Mouse (Mus musculus) right cerebral cortex, adult 2 months (tissue): ENCODE data around the gene Dhx40.

Source experiments
- DNase-seq, 2 experiments: peaks; one replicate each; pipeline ENCODE4 v3.0.0; 2021 to 2022; ENCODE audit warnings: low spot score in 2 of 2

The Dhx40 gene

GRCm38 (mm10) chr11:86807505-86807989 lies at the start of gene Dhx40:
TSS of gene Dhx40 (minus strand) at chr11:86807746.
- peak; percentile 95 to 96 for DNase-seq

- peak; percentile 54 to 60 for DNase-seq
Measured at GRCm38 (mm10) chr11:86855639-86856425, 48.3 kb upstream of the Dhx40 start.

DNA sequence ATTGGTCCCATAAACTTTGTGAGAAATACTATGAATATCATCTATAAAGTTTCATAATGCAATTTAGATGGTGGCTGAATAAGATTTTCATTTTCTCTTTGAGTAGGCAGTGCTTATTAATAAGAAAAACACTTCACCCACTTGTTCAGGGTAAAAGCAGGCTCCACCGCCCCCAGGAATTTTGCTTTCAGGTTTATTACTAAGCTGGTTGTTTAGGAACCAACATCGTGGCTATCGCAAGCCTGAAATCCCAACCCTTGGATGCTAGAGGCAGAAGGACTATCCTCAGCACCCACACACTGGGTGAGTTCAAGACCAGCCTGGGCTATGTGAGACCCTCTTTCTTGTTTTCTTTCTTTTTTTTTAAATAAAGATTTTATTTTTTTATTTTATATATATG lies 45.5 kb upstream of the Dhx40 start:
- DNase-seq, result peak in 1 of 2 experiments; percentile 42

GRCm38 (mm10) chr11:86852534-86853054 lies 45.0 kb upstream of the Dhx40 start:
- peak in 1 of 2 experiments; percentile 28 for DNase-seq

DNA sequence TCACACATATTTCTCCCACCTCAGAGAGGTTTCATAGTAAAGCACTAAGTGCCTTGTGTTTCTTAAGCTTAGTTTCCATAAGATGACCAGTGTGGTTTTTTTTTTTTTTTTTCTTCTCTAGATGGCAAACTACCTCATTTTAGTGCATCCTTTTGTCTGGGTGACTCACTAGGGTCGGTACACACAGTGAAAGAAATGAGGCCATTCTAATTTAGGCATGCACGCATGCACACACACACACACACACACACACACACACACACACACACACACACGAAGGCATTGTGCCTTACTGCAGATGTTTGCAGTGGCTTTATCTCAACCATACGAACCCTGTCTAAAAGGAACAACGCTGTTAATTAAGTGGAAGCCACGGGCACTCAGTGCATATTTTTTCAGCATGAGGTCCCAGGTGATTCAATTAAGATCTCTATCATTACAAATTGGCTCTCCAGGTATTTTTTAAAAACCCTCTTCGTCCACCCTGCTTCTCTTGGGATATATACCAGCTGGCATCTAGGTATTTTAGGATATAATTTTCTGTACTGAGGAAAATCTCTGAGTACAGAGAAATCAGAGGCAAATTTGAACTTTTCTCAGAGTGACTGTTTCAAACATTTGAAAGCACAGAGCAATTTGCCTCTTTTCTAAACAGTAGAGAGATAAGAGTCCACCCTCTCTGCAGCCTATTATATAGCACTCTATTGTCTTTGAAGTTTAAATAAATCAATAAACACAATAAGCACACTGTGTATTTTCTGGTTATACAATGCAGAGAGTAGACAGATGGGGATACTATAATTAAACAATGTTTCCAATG lies 44.4 kb upstream of the Dhx40 start:
- peak in 1 of 2 experiments; percentile 31 for DNase-seq

- peak in 1 of 2 experiments; percentile 42 for DNase-seq
Measured at GRCm38 (mm10) chr11:86851234-86851671, 43.7 kb upstream of the Dhx40 start.

- DNase-seq, result no peak
Measured at GRCm38 (mm10) chr11:86843831-86844230, 36.3 kb upstream of the Dhx40 start.

DNA sequence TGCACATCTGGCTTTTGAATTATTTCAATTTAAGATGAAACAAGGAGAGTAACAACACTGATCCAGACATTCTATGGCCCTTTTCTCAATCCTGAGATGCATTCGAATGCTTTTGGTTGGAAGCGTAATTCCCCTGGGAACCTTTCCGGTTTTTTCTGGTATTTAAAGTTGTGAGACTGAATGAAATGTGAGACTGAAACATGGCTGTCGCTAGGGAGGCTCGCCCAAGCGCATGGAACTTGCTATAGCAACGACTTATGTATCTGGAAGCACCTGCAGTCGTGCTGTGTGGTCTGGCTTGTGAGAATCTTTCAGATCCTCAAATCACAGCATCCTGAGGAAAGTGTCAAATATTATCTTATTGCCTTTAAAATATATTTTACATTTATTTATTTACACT lies 33.7 kb upstream of the Dhx40 start:
- no peak for DNase-seq

- DNase-seq, result peak in 1 of 2 experiments; percentile 18
Measured at GRCm38 (mm10) chr11:86840511-86841154, 33.1 kb upstream of the Dhx40 start.

DNA sequence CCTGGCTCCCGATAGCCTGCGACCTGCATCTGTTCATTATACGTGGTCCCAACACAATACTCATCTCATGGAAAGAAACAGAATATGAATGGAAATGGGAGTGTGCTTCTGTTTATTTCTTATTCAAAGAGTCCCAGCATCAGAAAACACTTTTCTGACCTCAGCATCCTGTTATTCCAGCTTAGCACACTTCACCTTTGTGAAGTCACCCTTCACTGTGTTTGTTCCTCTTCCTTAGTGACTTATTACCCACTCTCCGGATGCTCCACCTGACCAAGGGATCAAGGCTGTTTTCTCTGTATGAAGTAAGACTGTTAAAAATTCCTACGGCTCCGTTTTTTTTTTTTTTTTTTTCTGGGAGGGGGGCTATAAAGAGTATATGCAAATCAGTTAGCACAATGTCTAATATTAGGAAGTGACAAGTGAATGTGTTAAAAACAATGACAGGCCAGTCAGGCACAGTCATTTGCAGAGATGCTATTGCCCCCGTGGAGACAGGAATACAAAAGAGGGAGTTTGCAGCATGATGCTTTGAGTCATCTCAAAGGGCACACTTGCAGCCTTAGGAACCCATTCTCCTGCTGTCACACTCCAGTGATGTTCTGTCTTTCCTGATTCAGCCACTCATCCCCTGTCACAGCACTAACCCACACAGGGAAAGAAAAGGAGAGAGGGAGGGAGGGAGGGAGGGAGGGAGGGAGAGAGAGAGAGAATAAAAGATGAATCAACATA lies 32.3 kb upstream of the Dhx40 start:
- peak; percentile 23 to 29 for DNase-seq

DNA sequence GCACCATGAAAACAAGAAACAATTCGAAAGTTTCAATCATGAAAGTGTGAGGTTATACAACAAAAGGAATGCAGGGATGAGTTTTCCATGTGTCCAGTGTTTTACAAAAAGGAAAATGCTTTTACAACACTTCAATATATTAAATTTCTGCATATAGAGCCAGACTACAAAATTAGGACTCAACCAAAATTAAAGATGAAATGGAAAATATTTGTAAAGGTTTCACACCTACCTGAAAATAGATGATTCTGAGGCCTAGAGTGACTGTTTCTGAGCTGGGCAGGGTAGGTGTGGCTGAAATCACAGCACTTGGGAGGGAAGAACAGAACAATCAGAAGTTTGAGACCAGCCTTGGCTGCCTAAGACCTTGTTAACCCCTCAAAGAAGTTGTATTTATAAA lies 31.2 kb upstream of the Dhx40 start:
- DNase-seq, result no peak

DNA sequence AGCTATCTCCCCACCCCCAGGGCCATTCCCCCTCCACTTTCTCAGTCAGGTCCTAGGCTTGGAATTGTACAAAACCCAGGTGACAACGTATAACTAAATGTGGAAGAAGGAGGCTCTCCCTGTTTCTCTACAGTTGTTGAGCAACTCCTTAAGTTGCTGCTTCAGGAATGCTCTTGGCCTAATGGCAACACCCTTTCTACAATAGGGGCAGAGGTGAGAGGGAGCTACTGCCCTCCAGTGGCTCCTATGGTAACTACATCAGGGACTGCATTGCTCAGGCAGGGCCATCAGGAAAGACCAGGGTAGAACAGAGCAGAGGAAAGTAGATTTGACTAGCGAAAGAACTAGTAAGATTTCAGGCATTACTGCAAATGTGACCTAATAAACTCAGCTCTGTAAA lies 28.8 kb upstream of the Dhx40 start:
- peak; percentile 44 to 45 for DNase-seq

GRCm38 (mm10) chr11:86834628-86835338 lies 27.2 kb upstream of the Dhx40 start:
- DNase-seq, result no peak

DNA sequence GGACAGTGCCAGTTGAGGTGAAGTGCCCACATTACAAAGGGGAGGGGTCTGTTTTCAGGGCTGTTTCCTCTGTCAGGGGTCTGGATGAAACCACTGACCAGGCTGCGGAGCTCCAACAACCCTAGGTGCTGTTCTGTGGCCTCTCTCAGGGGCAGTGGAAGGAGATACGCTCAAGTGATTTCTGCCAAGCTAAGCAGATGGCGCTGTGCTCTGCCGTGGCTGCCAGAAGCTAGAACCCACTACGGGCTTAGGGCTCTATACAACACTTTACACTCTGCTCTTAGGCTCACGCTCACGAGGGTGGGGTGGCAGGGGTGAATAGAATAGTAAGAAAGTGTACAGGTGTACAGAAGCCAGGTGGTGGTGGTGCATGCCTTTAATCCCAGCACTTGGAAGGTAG lies 26.5 kb upstream of the Dhx40 start:
- DNase-seq, result no peak

GRCm38 (mm10) chr11:86833153-86833552 lies 25.6 kb upstream of the Dhx40 start:
- DNase-seq, result no peak

- no peak for DNase-seq
Measured at GRCm38 (mm10) chr11:86828396-86828795, 20.9 kb upstream of the Dhx40 start.

- DNase-seq, result no peak
Measured at GRCm38 (mm10) chr11:86827476-86828245, 20.1 kb upstream of the Dhx40 start.

GRCm38 (mm10) chr11:86824433-86824832 lies 16.9 kb upstream of the Dhx40 start:
- no peak for DNase-seq

- no peak for DNase-seq
Measured at GRCm38 (mm10) chr11:86822531-86822930, 15.0 kb upstream of the Dhx40 start.

- no peak for DNase-seq
Measured at GRCm38 (mm10) chr11:86819536-86819935, 12.0 kb upstream of the Dhx40 start.
